Mouse (Mus musculus) thymus, adult 2 months (tissue): ENCODE results near the gene Milr1. TPM values are rescaled to one million over a fixed set of nuclear protein-coding genes. Genes with fewer than 3 reads are reported as not detected.
A peak's percentile ranks its signal among the peaks of the same experiment; 100 is the strongest.
"Not testable (repeated sequence)": the region's sequence is repeated elsewhere in the genome, so short reads cannot be mapped to it uniquely, and the experiment has no call there.

Experiments
- DNase-seq: peaks from one replicate; pipeline ENCODE4 v3.0.0; 2021
- H3K27ac ChIP-seq: fragments of 200-500 bp; 2 replicates; pipeline ENCODE4 v1.5.1; 2012; ENCODE audit warnings: low read length, control low read depth; ENCODE audit not compliant: control insufficient read depth, insufficient read depth
- H3K27me3 ChIP-seq: fragments of 200-500 bp; 2 replicates; pipeline ENCODE4 v1.6.1; 2012; ENCODE audit warnings: mild to moderate bottlenecking, low read length, moderate library complexity, mixed read lengths; ENCODE audit not compliant: control insufficient read depth, insufficient read depth
- H3K36me3 ChIP-seq: fragments of 200-500 bp; 2 replicates; pipeline ENCODE4 v1.6.1; 2012; ENCODE audit warnings: mild to moderate bottlenecking, low read length, moderate library complexity; ENCODE audit not compliant: control insufficient read depth, insufficient read depth
- H3K4me1 ChIP-seq: fragments of 200-500 bp; replicated peaks from 2 replicates; pipeline ENCODE4 v1.6.1; 2012; ENCODE audit warnings: low read length; ENCODE audit not compliant: control insufficient read depth, insufficient read depth
- H3K4me3 ChIP-seq: fragments of 200-500 bp; 2 replicates; pipeline ENCODE4 v1.5.1; 2012; ENCODE audit warnings: mild to moderate bottlenecking, low read length, control low read depth, moderate library complexity; ENCODE audit not compliant: control insufficient read depth, insufficient read depth
- CTCF ChIP-seq: fragments of 200-500 bp; IDR thresholded peaks from 2 replicates; pipeline ENCODE4 v1.5.1; 2012; ENCODE audit warnings: mild to moderate bottlenecking, control low read depth, low read length, moderate library complexity, borderline replicate concordance; ENCODE audit not compliant: control insufficient read depth, poor library complexity, insufficient read depth; ENCODE audit errors: extremely low read depth
- POLR2A ChIP-seq: fragments of 200-500 bp; IDR thresholded peaks from 2 replicates; pipeline ENCODE4 v1.6.1; 2012; ENCODE audit warnings: mild to moderate bottlenecking, low read length, control low read depth, moderate library complexity; ENCODE audit not compliant: control insufficient read depth, poor library complexity, insufficient read depth; ENCODE audit errors: extremely low read depth
- WGBS: fragments of 180-500 bp; shearing (Covaris S2); methylation state at CpG from one replicate; pipeline ENCODE4 v1.1.7; 2018; 5-methylcytosine and 5-hydroxymethylcytosine counted together
- polyA plus RNA-seq: library from polyadenylated mRNA; depleted of rRNA; stranded (reverse); fragments of >200 nt; gene quantifications from 2 replicates; pipeline ENCODE4 v1.2.3, GENCODE M21; 2012

Gene Milr1
- polyA plus RNA-seq, 1 experiment: 3.6 TPM

DNA sequence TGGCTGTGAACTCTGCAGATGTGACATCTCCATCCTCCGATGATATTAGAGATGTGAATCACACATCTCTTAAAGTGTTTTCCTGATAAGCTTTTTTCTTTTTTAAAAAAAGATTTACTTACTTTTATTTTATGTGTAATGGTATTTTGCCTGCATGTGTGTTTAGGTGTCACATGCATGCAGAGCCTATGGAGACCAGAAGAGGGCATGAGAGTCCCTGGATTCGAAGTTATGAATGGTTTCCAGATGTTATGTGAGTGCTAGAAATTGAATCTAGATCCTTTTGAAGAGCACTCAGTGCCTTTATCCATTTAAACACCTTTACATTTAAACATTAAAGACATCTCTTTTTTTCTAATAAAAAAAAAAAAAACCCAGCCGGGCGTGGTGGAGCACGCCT, 6.1 kb upstream of the Milr1 start:
- TF ChIP-seq CTCF (no peak), POLR2A (no peak)
- Histone ChIP-seq H3K27me3 (no peaks in the 10 kb centered on the region), H3K36me3 (no peaks in the 10 kb centered on the region), H3K27ac (no peak overlapping the region), H3K4me3 (no peak overlapping the region), H3K4me1 (peaks cover 3% of the 10 kb centered on the region; the same call in 1 of the 2 replicates)
- WGBS: 97% methylated on average over 5 of the region's 5 CpGs
- no peak for DNase-seq

DNA sequence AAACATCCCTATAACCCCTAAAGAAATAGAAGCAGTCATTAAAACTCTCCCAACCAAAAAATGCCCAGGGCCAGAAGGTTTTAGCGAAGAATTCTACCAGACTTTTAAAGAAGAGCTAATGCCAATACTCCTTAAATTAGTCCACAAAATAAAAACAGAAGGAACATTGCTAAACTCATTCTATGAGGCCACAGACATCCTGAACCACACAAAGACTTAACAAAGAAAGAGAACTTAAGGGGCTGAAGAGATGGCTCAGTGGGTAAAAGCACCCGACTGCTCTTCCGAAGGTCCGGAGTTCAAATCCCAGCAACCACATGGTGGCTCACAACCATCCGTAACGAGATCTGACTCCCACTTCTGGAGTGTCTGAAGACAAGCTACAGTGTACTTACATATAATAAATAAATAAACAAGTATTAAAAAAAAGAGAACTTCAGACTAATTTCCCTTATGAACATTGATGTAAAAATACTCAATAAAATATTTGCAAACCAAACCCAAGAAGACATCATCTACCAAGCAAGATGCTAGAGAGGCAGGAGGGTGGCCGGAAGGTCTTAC, 1.4 kb upstream of the Milr1 start:
- H3K27me3 ChIP-seq, H3K36me3 ChIP-seq, DNase-seq: not testable (repeated sequence)
- peak overlapping the region; percentile 86 for H3K27ac ChIP-seq
- 12% methylated on average over 7 of the region's 7 CpGs for WGBS
- H3K4me1 ChIP-seq: peaks cover 15% of the 10 kb centered on the region
- H3K4me3 ChIP-seq: peak overlapping the region; percentile 48

DNA sequence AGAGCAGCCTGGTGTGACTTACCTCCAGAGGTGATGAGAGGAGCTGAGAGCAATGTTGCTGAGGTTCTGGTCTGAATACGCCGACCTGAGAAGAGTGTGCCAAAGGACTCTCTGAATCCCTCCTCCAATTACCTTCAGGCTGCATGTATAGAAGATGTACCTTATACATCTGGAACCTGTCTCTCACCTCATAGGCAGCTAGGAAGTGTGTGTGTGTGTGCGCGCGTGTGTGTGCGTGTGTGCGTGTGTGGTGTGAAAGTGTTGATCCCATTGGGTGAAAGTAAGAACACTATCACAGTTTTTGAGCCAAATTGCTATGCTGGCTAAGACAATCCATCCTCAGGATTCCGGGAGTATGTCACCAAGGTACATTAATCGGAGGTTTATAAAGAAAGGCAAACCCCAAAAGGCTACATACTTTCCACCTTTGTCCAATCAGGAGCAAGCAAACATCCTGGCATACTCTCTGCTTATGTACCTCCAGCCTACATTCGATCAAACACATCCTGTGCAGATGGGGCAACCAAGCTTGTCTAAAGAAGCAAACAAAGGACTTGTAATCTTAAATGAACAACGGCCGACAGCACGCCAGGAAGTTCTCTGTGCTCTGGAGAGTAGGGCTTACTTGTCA, 790 bp upstream of the Milr1 start, which contains the start of gene Pecam1:
Gene Pecam1, minus strand, starts transcription at position 508 of the 631 bp plus-strand sequence.
- TF ChIP-seq POLR2A: no peak
- TF ChIP-seq CTCF: no peak
- Histone ChIP-seq H3K27me3 (no peaks in the 10 kb centered on the region), H3K4me3 (peak within 1 kb of the TSS; percentile 48), H3K27ac (peak within 1 kb of the TSS; percentile 86), H3K4me1 (peaks cover 15% of the 10 kb centered on the region), H3K36me3 (no peaks in the 10 kb centered on the region)
- peak; percentile 68 for DNase-seq
- 8% methylated on average over 13 of the region's 13 CpGs for WGBS

DNA sequence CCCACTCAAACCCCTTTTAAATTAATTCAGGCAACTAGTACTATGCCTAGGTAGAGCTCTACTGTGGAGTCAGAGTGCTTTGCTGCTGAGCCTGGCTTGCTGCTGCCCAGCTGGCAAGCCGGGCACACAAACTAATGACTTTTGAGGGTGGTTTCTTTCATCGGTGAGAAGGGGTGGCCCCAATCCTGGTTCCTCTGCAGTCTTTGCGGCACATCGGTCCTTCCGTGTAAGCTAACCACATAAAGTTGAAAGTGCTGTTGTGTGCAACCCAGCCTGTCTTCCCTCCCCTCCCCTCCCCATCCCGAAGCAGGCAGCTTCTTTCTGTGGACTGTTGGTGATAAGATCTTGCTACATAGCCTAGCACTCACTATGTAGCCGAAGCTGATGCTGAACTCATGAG, 1.1 kb downstream of the Milr1 start:
- 6% methylated on average over 7 of the region's 7 CpGs for WGBS
- Histone ChIP-seq H3K4me1 (peaks cover 15% of the 10 kb centered on the region), H3K27me3 (no peaks in the 10 kb centered on the region), H3K4me3 (peak overlapping the region; percentile 20; the same call in 1 of the 2 replicates), H3K27ac (peak overlapping the region; percentile 82), H3K36me3 (no peaks in the 10 kb centered on the region)
- TF ChIP-seq POLR2A (no peak), CTCF (0 out of 2 replicates have a peak, but pooled peaks have one; percentile 30)
- peak; percentile 64 for DNase-seq

DNA sequence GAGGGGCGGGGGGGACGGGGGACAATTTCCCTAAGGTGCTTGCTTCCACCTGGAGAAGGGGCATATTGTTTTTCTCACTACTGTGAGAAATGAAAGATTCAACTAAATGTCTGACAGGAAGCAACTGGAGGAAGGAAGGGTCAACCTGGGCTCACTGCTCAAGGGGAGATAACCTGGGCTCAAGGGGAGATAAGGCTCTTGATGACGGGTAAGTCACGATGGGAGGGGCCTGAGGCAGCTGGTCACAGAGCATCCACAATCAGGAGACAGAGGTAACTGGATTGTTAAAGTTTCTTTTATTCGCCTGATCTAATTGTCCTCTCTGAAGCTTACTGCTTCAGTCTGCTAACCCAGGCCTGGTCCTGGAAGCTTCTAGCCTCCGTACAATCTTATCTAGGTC, 2.3 kb downstream of the Milr1 start:
- Histone ChIP-seq H3K4me1 (peaks cover 15% of the 10 kb centered on the region), H3K27ac (no peak overlapping the region), H3K36me3 (no peaks in the 10 kb centered on the region), H3K4me3 (no peak overlapping the region), H3K27me3 (no peaks in the 10 kb centered on the region)
- TF ChIP-seq CTCF (no peak), POLR2A (no peak)
- DNase-seq: no peak
- 86% methylated on average over 6 of the region's 6 CpGs for WGBS

DNA sequence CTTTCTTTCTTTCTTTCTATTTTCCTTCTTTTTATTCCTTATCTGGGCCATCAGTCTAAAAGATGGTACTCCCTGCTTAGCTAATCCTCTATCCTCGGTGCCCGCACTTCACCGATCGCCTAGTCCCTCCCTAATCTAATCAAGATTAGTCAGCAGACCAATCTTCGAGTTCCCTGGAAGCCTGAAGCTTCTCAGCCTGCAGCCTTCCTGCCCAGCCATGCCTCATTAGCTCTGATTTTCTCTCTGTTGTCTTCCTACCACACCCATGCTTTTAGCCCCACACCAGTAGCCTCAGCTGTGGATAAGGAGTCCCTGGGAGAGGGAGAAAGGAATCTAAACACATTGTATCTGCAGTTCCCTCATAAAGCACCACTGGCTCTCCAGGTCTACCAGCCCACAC, 4.6 kb downstream of the Milr1 start:
- no peak for TF ChIP-seq POLR2A
- TF ChIP-seq CTCF: no peak
- WGBS: 97% methylated on average over 5 of the region's 5 CpGs
- no peak for DNase-seq
- peaks cover 15% of the 10 kb centered on the region for H3K4me1 ChIP-seq
- H3K27me3 ChIP-seq: no peaks in the 10 kb centered on the region
- no peak overlapping the region for H3K4me3 ChIP-seq
- no peaks in the 10 kb centered on the region for H3K36me3 ChIP-seq
- H3K27ac ChIP-seq: no peak overlapping the region
